8 mouse cellular contexts compared by ENCODE assay signal in the genomic region with DNA sequence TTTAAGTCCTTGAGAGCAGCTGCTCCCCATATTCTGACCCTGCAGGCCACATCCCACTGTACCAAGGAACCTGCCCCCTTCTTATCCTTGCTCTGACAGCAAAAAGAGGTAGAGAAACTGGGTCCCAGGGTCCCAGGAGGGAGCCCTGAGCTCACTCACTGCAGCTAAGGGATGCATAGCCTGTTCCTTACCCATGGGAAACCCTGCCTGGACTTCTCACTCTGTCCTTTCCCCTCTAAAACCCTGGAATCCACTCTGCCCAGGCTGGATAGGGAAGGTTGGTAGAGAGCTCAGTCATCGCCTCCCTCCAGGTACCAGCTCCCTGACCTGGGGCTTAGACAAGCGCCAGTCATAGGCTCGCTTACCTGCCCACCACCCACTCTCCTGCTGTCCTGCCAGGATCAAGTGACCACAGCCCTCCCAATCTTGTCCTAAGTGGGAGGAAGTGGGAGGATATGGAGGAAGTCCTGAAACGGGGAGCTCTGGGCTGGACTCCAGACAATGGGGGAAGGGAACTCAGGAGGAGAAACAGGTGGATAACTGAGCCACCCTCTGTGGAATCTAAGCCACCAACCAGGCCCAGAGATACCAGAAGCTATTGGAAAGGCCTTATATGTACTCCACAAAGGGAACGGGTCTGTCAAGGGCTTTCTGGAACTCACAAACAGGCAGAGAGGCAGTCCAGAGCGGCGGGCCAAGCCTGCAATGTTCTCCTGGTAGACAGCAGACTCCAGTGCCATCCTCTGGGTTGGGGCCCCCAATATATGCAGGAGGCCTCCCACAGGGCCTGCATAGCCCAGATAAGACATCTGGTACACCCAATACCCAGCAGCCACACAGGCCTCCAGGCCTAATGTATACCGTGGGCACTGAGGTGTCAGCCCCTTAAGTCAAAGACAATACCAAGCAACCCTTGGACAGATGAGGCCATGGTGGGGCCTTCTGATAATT. TPM values are rescaled to one million over a fixed set of nuclear protein-coding genes. Genes with fewer than 3 reads are reported as not detected.
DNase-seq lines count a peak whose midpoint lies in the region; ATAC-seq and TF ChIP-seq lines count a peak whose summit lies in the region.

No protein-coding gene starts in this region.

- no peaks in the 10 kb centered on the region for H3K27me3 ChIP-seq in hindbrain, embryonic 10.5 days (ENCODE audit: insufficient read depth, poor library complexity, severe bottlenecking)
- no peaks in the 10 kb centered on the region for H3K27me3 ChIP-seq in hindbrain, embryonic 14.5 days (ENCODE audit: control insufficient read depth, insufficient read depth, low read length)
- H3K27me3 ChIP-seq in hindbrain, embryonic 12.5 days: no peaks in the 10 kb centered on the region

- H3K4me1 ChIP-seq in hindbrain, embryonic 10.5 days (replicated peaks): peaks cover 65% of the 10 kb centered on the region
- peaks cover 17% of the 10 kb centered on the region for H3K4me1 ChIP-seq in hindbrain, embryonic 14.5 days (replicated peaks; ENCODE audit: control insufficient read depth, insufficient read depth, low read length)
- peaks cover 31% of the 10 kb centered on the region for H3K4me1 ChIP-seq in hindbrain, embryonic 12.5 days
- peaks cover 55% of the 10 kb centered on the region for H3K4me1 ChIP-seq in lung, adult 2 months (ENCODE audit: control insufficient read depth, insufficient read depth, low read length)

- 0 out of 2 replicates have a peak overlapping the region, but pooled peaks have one; percentile 11 for H3K4me3 ChIP-seq in hindbrain, embryonic 10.5 days
- no peak overlapping the region for H3K4me3 ChIP-seq in hindbrain, embryonic 14.5 days (replicated peaks; ENCODE audit: low read length)
- H3K4me3 ChIP-seq in hindbrain, embryonic 12.5 days: no peak overlapping the region
- peak overlapping the region; percentile 60 for H3K4me3 ChIP-seq in lung, adult 2 months (replicated peaks; ENCODE audit: extremely low read depth, low read depth, low read length)

- no peak for ATAC-seq in hindbrain, embryonic 14.5 days (ENCODE audit: low FRiP score)
- ATAC-seq in hindbrain, embryonic 12.5 days (ENCODE audit: low FRiP score): no peak

- peaks cover 10% of the 10 kb centered on the region for H3K36me3 ChIP-seq in hindbrain, embryonic 10.5 days
- H3K36me3 ChIP-seq in hindbrain, embryonic 14.5 days (replicated peaks; ENCODE audit: control insufficient read depth, insufficient read depth): 0 out of 2 replicates have a peak, but pooled peaks cover 2% of the 10 kb centered on the region
- peaks cover 6% of the 10 kb centered on the region; the same call in 1 of the 2 replicates for H3K36me3 ChIP-seq in hindbrain, embryonic 12.5 days

- TF ChIP-seq CTCF in lung, adult 2 months (IDR thresholded peaks at IDR 0.05; ENCODE audit: insufficient read depth, low read length): no peak

- no peaks in the 10 kb centered on the region for H3K9me3 ChIP-seq in hindbrain, embryonic 10.5 days
- no peaks in the 10 kb centered on the region for H3K9me3 ChIP-seq in hindbrain, embryonic 14.5 days (ENCODE audit: control insufficient read depth, low read length)
- H3K9me3 ChIP-seq in hindbrain, embryonic 12.5 days (replicated peaks): no peaks in the 10 kb centered on the region

- 87% methylated on average over 8 of the region's 8 CpGs for WGBS in hindbrain, embryonic 10.5 days
- 85% methylated on average over 8 of the region's 8 CpGs for WGBS in hindbrain, embryonic 14.5 days
- 86% methylated on average over 8 of the region's 8 CpGs for WGBS in hindbrain, embryonic 12.5 days
- WGBS in lung, adult 2 months: 46% methylated on average over 8 of the region's 8 CpGs

- H3K4me2 ChIP-seq in hindbrain, embryonic 14.5 days (replicated peaks): no peak overlapping the region
- no peak overlapping the region for H3K4me2 ChIP-seq in hindbrain, embryonic 12.5 days (replicated peaks)

- TF ChIP-seq POLR2A in lung, adult 2 months (IDR thresholded peaks at IDR 0.05; ENCODE audit: borderline replicate concordance, extremely low read depth, low read depth, low read length): peak; percentile 91; the same call in 1 of the 2 replicates

- H3K27ac ChIP-seq in hindbrain, embryonic 10.5 days: peak overlapping the region; percentile 57
- no peak overlapping the region for H3K27ac ChIP-seq in hindbrain, embryonic 14.5 days
- H3K27ac ChIP-seq in hindbrain, embryonic 12.5 days: no peak overlapping the region

- no peak overlapping the region; the same call in 1 of the 2 replicates for H3K9ac ChIP-seq in hindbrain, embryonic 14.5 days
- 0 out of 2 replicates have a peak overlapping the region, but pooled peaks have one; percentile 2 for H3K9ac ChIP-seq in hindbrain, embryonic 12.5 days

- DNase-seq in hindbrain, embryonic 10.5 days (ENCODE audit: low spot score): no peak
- DNase-seq in hindbrain, embryonic 14.5 days (ENCODE audit: low spot score): no peak
- peak; percentile 40 to 55 for DNase-seq in cerebellum, postnatal 25 days
- DNase-seq in lung, adult 2 months: peak; percentile 64
- DNase-seq in embryo, embryonic 10.5 days (ENCODE audit: low spot score): no peak
- DNase-seq in frontal cortex, postnatal 14 days (ENCODE audit: low spot score in 2 of 2): no peak
- no peak for DNase-seq in Muller cell, postnatal 12 days (ENCODE audit: inconsistent ontology term)

RNA-seq across cellular contexts. Expression of gene Cyb5r3, which starts 2.3 kb away (rescaled TPM):
- 240 and 270 TPM in 2 replicates for polyA plus RNA-seq in hindbrain, embryonic 10.5 days (2016; fragmentation: Nextera tagmentation; extraction: Ambion mirVana)
- polyA plus RNA-seq in hindbrain, embryonic 14.5 days (2014; fragmentation: Nextera tagmentation; extraction: Ambion mirVana): 112 and 129 TPM in 2 replicates
- 148 and 154 TPM in 2 replicates for polyA plus RNA-seq in hindbrain, embryonic 12.5 days (2016; fragmentation: Nextera tagmentation; extraction: Ambion mirVana)
- polyA plus RNA-seq in lung, adult 2 months (2012; rRNA removed): 438 and 440 TPM in 2 replicates

RNA-seq across cellular contexts. Expression of gene Poldip3, which starts 20.9 kb away (rescaled TPM):
- 180 and 190 TPM in 2 replicates for polyA plus RNA-seq in hindbrain, embryonic 10.5 days (2016; fragmentation: Nextera tagmentation; extraction: Ambion mirVana)
- polyA plus RNA-seq in hindbrain, embryonic 14.5 days (2014; fragmentation: Nextera tagmentation; extraction: Ambion mirVana): 143 and 145 TPM in 2 replicates
- polyA plus RNA-seq in hindbrain, embryonic 12.5 days (2016; fragmentation: Nextera tagmentation; extraction: Ambion mirVana): 163 and 168 TPM in 2 replicates
- polyA plus RNA-seq in lung, adult 2 months (2012; rRNA removed): 46.5 and 55.8 TPM in 2 replicates

RNA-seq across cellular contexts. Expression of gene Rrp7a, which starts 47.4 kb away (rescaled TPM):
- 85.3 and 85.4 TPM in 2 replicates for polyA plus RNA-seq in hindbrain, embryonic 10.5 days (2016; fragmentation: Nextera tagmentation; extraction: Ambion mirVana)
- 64.7 and 68.2 TPM in 2 replicates for polyA plus RNA-seq in hindbrain, embryonic 14.5 days (2014; fragmentation: Nextera tagmentation; extraction: Ambion mirVana)
- polyA plus RNA-seq in hindbrain, embryonic 12.5 days (2016; fragmentation: Nextera tagmentation; extraction: Ambion mirVana): 64.5 and 74.1 TPM in 2 replicates
- polyA plus RNA-seq in lung, adult 2 months (2012; rRNA removed): 82.1 and 85.3 TPM in 2 replicates

Comparison
In these comparisons a context has a peak if more than half of its experiments do, and no peak if none do; other contexts are left out.
1. H3K4me3 ChIP-seq: peak in hindbrain, embryonic 10.5 days (single experiment) and lung, adult 2 months (single experiment); none in hindbrain, embryonic 14.5 days (single experiment) and hindbrain, embryonic 12.5 days (single experiment).
2. DNase-seq: peak in cerebellum, postnatal 25 days (2 of 2) and lung, adult 2 months (single experiment); none in hindbrain, embryonic 10.5 days (single experiment), hindbrain, embryonic 14.5 days (single experiment), embryo, embryonic 10.5 days (single experiment), frontal cortex, postnatal 14 days (0 of 2) and Muller cell, postnatal 12 days (single experiment).